In genomic region chr7:46609317-46609716, GRCm38 (mm10) we compare ENCODE assay signal across 20 mouse cellular contexts. TPM values are rescaled to one million over a fixed set of nuclear protein-coding genes. Genes with fewer than 3 reads are reported as not detected.
A peak's percentile ranks its signal among the peaks of the same experiment; 100 is the strongest.
DNase-seq lines count a peak whose midpoint lies in the region.
"Had no signal": no experiment of that assay in that cellular context is flagged by ENCODE, and none has a peak within 500 bp of the region (broad histone marks: within the 10 kb centered on the region; RNA-seq: fewer than 3 reads in every experiment).

No protein-coding gene starts in this region.

- WGBS in forebrain, embryonic 10.5 days, result 88% methylated on average over 4 of the region's 4 CpGs

- no peak overlapping the region for H3K4me3 ChIP-seq in forebrain, embryonic 10.5 days
- H3K4me3 ChIP-seq: embryonic facial prominence, embryonic 15.5 days; erythroblast, embryonic 14.5 days; heart, embryonic 10.5 days; hindbrain, embryonic 12.5 days had no signal

- peak; percentile 42 to 49 for DNase-seq in adrenal gland, adult (ENCODE audit: inconsistent age in 2 of 2, low spot score in 1 of 2)
- DNase-seq in adrenal gland, adult 18-20 months (ENCODE audit: low spot score in 2 of 2), result no peak
- peak; percentile 93 for DNase-seq in brain, adult 2 months (ENCODE audit: low read depth, low spot score)
- peak; percentile 78 for DNase-seq in cerebellum, adult 9-11 months
- DNase-seq in skeletal muscle tissue, adult 2 months (ENCODE audit: low read depth, low spot score), result peak; percentile 66
- DNase-seq in forebrain, embryonic 10.5 days (ENCODE audit: extremely low spot score, low spot score), result no peak
- no peak for DNase-seq in kidney, postnatal 36 days
- DNase-seq: adrenal gland, adult 2 months; adrenal gland, postnatal 25 days; B cell, adult 2 months; gastrocnemius, postnatal 10 days; heart, adult 18-20 months; heart, postnatal 10 days; heart, postnatal 4 days; kidney, adult 11 months had no signal

- H3K36me3 ChIP-seq in forebrain, embryonic 10.5 days (replicated peaks), result peaks cover 10% of the 10 kb centered on the region; the same call in 1 of the 2 replicates
- H3K36me3 ChIP-seq: embryonic facial prominence, embryonic 15.5 days; heart, embryonic 10.5 days had no signal

- no peaks in the 10 kb centered on the region for H3K27me3 ChIP-seq in forebrain, embryonic 10.5 days (ENCODE audit: poor library complexity, severe bottlenecking)
- H3K27me3 ChIP-seq: embryonic facial prominence, embryonic 15.5 days; hindbrain, embryonic 12.5 days had no signal

- no peaks in the 10 kb centered on the region for H3K9me3 ChIP-seq in forebrain, embryonic 10.5 days
- H3K9me3 ChIP-seq: embryonic facial prominence, embryonic 15.5 days; G1E; heart, embryonic 10.5 days; hindbrain, embryonic 12.5 days had no signal

- peaks cover 4% of the 10 kb centered on the region; the same call in 1 of the 2 replicates for H3K4me1 ChIP-seq in forebrain, embryonic 10.5 days
- H3K4me1 ChIP-seq: hindbrain, embryonic 12.5 days had no signal

- H3K27ac ChIP-seq in forebrain, embryonic 10.5 days, result no peak overlapping the region
- H3K27ac ChIP-seq: embryonic facial prominence, embryonic 15.5 days; heart, embryonic 10.5 days; hindbrain, embryonic 12.5 days had no signal

RNA-seq across cellular contexts. Expression of gene Sergef, which starts 30.3 kb away (rescaled TPM):
- 10 to 100 TPM; 22.1 to 22.9 TPM for total RNA-seq in adrenal gland, adult 18-20 months (2021)
- polyA plus RNA-seq in forebrain, embryonic 10.5 days (2016; fragmentation: Nextera tagmentation; extraction: Ambion mirVana), result 15.6 and 16.7 TPM in 2 replicates

Comparison
In these comparisons a context has a peak if more than half of its experiments do, and no peak if none do; other contexts are left out.
1. DNase-seq: peak in adrenal gland, adult (2 of 2), brain, adult 2 months (single experiment), cerebellum, adult 9-11 months (single experiment) and skeletal muscle tissue, adult 2 months (single experiment); none in adrenal gland, adult 18-20 months (0 of 2), forebrain, embryonic 10.5 days (single experiment) and kidney, postnatal 36 days (0 of 2).